Mouse (Mus musculus) hindlimb bud, embryonic 11.5 days (tissue): ENCODE data around the gene Klhl33.

Experiments used
- DNase-seq: peaks from one replicate; pipeline ENCODE4 v3.0.0-alpha.2; 2012; ENCODE audit warnings: low read depth, low spot score; ENCODE audit errors: extremely low spot score

Gene Klhl33

DNA sequence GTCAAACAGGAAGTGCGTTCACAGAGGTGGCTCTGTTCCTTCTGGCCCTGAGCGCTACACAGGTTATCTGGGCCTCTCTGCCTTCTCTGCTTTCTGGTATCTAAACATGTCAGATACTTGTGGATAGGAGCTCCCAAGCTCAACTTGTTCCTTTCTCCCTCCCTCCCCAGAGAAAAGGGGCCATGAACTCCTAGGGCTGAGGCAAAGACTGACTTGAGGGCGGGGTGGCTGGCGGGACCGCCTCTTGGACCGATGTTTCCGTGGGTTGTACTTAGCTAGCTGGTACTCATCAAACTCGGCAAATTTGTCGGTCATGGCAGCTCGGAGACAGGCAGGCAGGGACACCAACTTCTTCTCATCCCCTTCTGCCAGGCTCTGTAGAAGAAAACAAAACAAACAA lies 34.7 kb downstream of the Klhl33 start:
- no peak for DNase-seq

DNA sequence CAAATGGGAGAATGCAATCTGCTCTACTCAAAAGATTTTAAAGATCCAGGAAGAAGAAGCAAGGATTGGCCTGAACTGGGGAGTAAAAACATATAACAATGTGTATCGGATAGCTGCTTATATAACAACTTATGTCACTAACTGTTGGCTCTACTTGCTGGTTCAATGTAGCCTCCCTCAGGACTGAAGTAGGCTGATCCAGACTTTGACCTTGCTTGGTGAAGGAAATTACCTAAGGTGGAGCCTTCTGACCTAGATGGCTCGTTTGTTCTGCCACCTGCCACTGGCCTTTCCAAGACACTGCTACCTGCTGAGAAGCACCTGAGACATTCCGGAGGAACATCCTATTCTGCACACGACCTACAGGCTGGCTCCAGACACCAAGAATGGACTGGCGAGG lies 41.5 kb downstream of the Klhl33 start:
- no peak for DNase-seq
